Mouse (Mus musculus) forebrain, embryonic 15.5 days (tissue): ENCODE results near the gene Adamts14. TPM values are rescaled to one million over a fixed set of nuclear protein-coding genes. Genes with fewer than 3 reads are reported as not detected.

Experiments
- ATAC-seq: fragments of 200-750 bp; cut with Nextera tagmentation; replicated peaks from 2 replicates; pipeline ENCODE4 v1.8.0; 2017; ENCODE audit warnings: mild to moderate bottlenecking, moderate TSS enrichment, moderate library complexity
- H3K27ac ChIP-seq: fragments of 300-500 bp; sonication (generic); replicated peaks from 2 replicates; pipeline ENCODE4 v1.5.1; 2015; ENCODE audit warnings: mild to moderate bottlenecking, inconsistent platforms
- H3K27me3 ChIP-seq: fragments of 300-500 bp; sonication (generic); 2 replicates; pipeline ENCODE4 v1.6.1; 2015; ENCODE audit warnings: inconsistent platforms
- H3K36me3 ChIP-seq: fragments of 300-500 bp; sonication (generic); 2 replicates; pipeline ENCODE4 v1.6.1; 2015; ENCODE audit warnings: mild to moderate bottlenecking, inconsistent platforms
- H3K4me1 ChIP-seq: fragments of 300-500 bp; sonication (generic); 2 replicates; pipeline ENCODE4 v1.6.1; 2015; ENCODE audit warnings: inconsistent platforms
- H3K4me2 ChIP-seq: fragments of 300-500 bp; sonication (generic); replicated peaks from 2 replicates; pipeline ENCODE4 v1.6.1; 2015; ENCODE audit warnings: mild to moderate bottlenecking, inconsistent platforms
- H3K4me3 ChIP-seq: fragments of 300-500 bp; sonication (generic); 2 replicates; pipeline ENCODE4 v1.5.1; 2015; ENCODE audit warnings: mild to moderate bottlenecking, inconsistent platforms
- H3K9ac ChIP-seq: fragments of 300-500 bp; sonication (generic); replicated peaks from 2 replicates; pipeline ENCODE4 v1.6.1; 2015; ENCODE audit warnings: mild to moderate bottlenecking, inconsistent platforms
- H3K9me3 ChIP-seq: fragments of 300-500 bp; sonication (generic); 2 replicates; pipeline ENCODE4 v1.6.1; 2016; ENCODE audit warnings: inconsistent platforms
- WGBS: fragments of 180-500 bp; shearing (Covaris S2); methylation state at CpG from one replicate; pipeline ENCODE4 v1.1.7; 2015; ENCODE audit warnings: mixed read lengths; 5-methylcytosine and 5-hydroxymethylcytosine counted together
- polyA plus RNA-seq: library from polyadenylated mRNA; unstranded; fragments of >200 nt; fragmentation: Nextera tagmentation; extraction: Ambion mirVana; gene quantifications from 2 replicates; pipeline ENCODE4 v1.2.1, GENCODE M21; 2015

Gene Adamts14
- polyA plus RNA-seq, 1 experiment from 2014 or later = 0.13 TPM

DNA sequence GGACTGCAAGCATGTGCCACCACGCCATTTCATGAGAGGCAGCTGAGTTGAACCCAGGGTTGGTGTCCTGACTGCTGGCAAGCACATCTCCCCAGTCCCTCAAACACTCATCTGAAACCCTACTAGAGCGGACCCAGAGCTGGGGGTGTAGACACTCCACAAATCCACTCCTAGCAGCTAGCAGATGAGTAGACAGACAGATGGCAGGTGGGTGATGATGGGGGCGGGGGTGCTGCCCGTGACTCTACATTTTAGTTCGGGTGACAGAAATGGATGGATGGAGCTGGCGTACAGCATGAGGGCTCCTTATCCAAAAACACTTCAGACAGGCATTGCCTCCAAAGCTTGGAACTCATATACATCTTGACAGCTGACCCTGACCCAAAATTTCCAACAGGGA is 26.9 kb downstream of the Adamts14 start:
- H3K9ac ChIP-seq = no peak overlapping the region
- WGBS = 87% methylated on average over 6 of the region's 6 CpGs
- H3K4me3 ChIP-seq = no peak overlapping the region
- no peak for ATAC-seq
- no peaks in the 10 kb centered on the region for H3K27me3 ChIP-seq
- H3K36me3 ChIP-seq = no peaks in the 10 kb centered on the region
- no peak overlapping the region for H3K27ac ChIP-seq
- H3K4me2 ChIP-seq = no peak overlapping the region
- no peaks in the 10 kb centered on the region for H3K9me3 ChIP-seq
- 0 out of 2 replicates have a peak, but pooled peaks cover 3% of the 10 kb centered on the region for H3K4me1 ChIP-seq

DNA sequence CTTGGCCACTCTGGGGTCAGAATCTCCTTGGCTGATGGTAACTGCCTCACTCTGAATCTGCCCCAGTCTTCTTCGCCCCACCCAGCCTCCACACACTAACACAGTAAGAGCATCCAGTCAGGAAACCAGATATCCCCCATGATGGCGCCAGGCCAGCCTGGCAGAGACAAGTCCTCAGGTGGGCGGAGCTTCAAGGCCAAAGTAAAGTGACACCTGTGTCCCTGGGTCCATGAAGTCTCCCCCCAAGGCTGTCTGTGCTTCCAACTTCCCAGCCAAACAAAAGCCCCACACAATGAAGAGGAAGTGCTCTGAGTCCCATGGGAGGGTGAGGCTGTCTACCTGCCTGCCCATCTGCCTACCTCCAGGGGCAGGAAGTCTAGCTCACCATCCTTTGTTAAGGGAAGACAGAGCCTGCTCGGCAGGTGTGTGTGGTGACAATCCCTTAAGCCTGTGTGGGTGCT is 31.2 kb downstream of the Adamts14 start:
- Histone ChIP-seq H3K4me3 (no peak overlapping the region), H3K9ac (no peak overlapping the region), H3K4me1 (no peaks in the 10 kb centered on the region), H3K27ac (no peak overlapping the region), H3K9me3 (no peaks in the 10 kb centered on the region), H3K36me3 (no peaks in the 10 kb centered on the region), H3K4me2 (no peak overlapping the region), H3K27me3 (no peaks in the 10 kb centered on the region)
- ATAC-seq = no peak
- 61% methylated on average over 4 of the region's 4 CpGs for WGBS

DNA sequence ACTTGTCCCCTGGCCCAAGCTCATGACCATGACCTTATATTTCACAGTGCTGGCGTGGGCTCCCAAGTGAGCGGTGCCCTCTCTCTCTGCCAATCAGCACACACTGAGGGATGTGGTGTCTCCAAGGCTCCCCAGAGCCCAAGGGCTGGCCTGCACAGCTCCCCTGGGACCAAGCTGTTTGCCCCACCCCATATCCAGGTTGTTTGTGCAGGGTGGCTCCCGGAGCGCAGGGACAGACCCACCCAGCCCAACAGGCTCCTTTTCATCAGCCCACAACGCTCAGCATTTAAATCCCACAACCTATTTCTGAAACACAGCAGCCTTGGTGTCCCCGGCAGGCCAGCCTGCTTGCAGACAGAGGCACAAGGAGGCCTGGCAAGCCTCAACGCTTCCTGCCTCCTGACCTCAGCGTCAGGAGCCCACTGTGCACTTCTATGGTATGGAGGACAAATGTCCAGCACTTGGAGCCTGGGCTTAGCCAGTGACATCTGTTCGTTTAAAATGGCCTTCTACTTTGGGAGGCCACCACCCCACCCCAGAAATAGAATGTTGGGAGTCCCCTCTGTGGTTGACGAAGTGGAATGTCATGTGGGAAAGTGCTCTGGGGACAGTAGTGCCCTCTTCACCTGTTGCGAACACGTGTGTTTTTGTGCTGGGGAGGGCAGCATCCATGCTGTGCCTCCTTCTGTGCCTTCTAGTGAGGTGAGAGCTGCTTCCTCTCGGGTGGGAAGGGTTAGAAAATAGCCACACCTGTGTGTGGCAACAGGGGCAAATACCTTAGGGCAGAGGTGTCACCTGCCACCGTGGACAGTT is 32.9 kb downstream of the Adamts14 start:
- Histone ChIP-seq H3K4me1 (no peaks in the 10 kb centered on the region), H3K27me3 (no peaks in the 10 kb centered on the region), H3K36me3 (no peaks in the 10 kb centered on the region), H3K27ac (no peak overlapping the region), H3K9me3 (no peaks in the 10 kb centered on the region), H3K4me2 (no peak overlapping the region), H3K4me3 (no peak overlapping the region), H3K9ac (no peak overlapping the region)
- WGBS = 77% methylated on average over 14 of the region's 14 CpGs
- no peak for ATAC-seq

DNA sequence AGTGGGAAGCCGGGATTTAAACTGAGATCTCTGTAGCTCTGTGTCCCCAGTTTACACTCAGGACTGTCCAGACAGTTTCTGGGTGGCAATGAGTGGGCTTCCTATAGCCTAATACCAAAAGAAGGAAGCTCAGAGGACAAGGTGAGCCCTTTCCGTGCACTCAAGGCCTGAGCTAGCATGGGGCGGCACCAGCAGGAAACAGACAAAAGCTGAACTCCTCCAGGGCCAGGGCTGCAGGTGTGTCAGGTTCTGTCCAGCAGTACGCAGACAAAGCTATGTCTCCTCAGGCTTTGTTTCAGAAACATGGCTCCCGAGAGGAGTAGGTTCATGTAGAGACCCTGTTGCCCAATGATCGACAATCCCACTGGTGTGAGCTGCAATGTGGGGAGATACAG is 35.9 kb downstream of the Adamts14 start:
- no peak overlapping the region for H3K9ac ChIP-seq
- no peak overlapping the region for H3K4me3 ChIP-seq
- no peaks in the 10 kb centered on the region for H3K4me1 ChIP-seq
- 74% methylated on average over 6 of the region's 6 CpGs for WGBS
- no peak overlapping the region for H3K4me2 ChIP-seq
- H3K27ac ChIP-seq = no peak overlapping the region
- ATAC-seq = no peak
- no peaks in the 10 kb centered on the region for H3K36me3 ChIP-seq
- H3K27me3 ChIP-seq = no peaks in the 10 kb centered on the region
- no peaks in the 10 kb centered on the region for H3K9me3 ChIP-seq

DNA sequence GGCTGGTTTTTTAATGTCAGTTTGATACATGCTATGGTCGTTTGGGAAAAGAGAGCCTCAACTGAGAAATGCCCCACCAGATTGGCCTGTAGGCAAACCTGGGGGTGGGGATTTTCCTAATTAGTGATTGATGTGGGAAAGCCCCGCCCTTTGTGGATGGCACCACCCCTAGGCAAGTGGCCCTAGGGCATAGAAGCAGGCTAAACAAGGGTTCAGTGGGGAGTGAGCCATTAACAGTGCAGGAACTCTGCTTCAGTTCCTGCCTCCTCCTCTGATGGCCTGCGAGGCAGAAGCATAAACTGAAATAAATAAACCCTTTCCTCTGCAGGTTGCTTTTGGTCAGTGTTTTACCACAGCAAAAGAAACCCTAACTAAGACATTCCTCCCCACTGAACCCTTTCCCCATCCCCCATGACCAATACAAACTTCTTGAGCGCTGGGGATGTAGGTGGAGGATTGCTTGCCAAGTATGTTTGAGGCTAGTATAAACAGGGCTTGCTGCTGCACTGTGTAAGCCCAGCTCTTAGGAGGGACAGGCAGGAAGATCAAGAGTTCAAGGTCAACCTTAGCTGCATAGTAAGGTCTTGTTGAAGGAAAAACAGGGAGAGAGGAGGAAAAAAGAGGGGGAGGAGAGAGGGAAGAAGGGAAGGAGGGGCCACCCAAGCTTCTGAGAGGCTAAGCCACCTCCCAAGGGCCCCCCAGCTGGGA is 36.4 kb downstream of the Adamts14 start:
- Histone ChIP-seq H3K27me3 (no peaks in the 10 kb centered on the region), H3K4me1 (no peaks in the 10 kb centered on the region), H3K27ac (no peak overlapping the region), H3K4me3 (no peak overlapping the region), H3K9me3 (no peaks in the 10 kb centered on the region), H3K36me3 (no peaks in the 10 kb centered on the region), H3K4me2 (no peak overlapping the region), H3K9ac (no peak overlapping the region)
- no peak for ATAC-seq
- 54% methylated on average over 4 of the region's 4 CpGs for WGBS

DNA sequence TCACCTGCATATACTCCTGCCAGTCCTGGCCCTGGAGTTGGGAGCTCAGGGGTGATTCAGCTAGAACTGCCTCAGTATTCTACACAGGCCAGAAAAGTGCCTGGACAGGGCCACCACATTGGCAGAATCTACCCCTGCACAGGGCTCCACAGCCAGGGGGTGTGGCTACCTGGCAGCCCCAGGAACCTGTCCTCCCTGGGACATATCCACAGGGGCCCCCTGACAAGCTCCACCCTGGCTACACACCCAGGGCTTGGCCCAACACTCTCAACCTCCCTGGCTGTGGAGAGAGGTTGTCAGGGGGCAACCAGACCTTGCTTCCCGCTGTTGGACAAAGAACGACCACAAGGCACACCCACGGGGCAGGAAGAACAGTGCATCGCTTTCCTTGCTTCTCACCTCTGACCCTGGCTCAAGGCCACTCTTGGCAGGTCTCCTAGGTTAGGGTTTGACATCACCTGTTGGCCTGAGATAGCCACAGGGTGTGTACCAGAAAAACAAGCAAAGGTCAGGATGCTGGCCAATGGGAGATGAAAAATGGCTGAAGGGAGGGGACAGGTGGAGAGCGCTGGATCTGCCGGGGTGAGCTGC is 37.5 kb downstream of the Adamts14 start:
- ATAC-seq = no peak
- 92% methylated on average over 6 of the region's 6 CpGs for WGBS
- no peaks in the 10 kb centered on the region for H3K36me3 ChIP-seq
- H3K9ac ChIP-seq = no peak overlapping the region
- no peaks in the 10 kb centered on the region for H3K9me3 ChIP-seq
- no peak overlapping the region for H3K27ac ChIP-seq
- H3K4me3 ChIP-seq = no peak overlapping the region
- no peak overlapping the region for H3K4me2 ChIP-seq
- H3K27me3 ChIP-seq = no peaks in the 10 kb centered on the region
- H3K4me1 ChIP-seq = no peaks in the 10 kb centered on the region

DNA sequence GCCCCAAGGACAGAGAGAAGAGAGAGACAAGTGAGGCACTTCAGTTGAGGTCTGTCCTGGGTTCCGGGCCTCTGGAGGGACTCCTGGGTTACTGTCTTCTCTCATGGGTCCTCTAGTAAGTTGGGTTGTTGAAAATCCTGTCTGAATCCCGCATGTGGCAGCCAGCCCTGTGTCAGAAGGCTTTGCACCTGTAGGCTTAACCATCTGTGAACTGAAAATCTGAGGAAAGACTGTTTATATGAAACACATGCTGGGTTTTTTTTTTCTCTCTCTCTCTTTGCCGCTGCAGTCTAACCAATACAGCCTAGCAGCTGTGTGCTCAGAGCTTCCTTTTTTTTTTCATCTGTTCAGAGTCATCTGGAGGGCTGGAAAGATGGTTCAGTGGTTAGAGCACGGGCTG is 38.9 kb downstream of the Adamts14 start:
- H3K36me3 ChIP-seq = no peaks in the 10 kb centered on the region
- H3K9ac ChIP-seq = no peak overlapping the region
- no peaks in the 10 kb centered on the region for H3K4me1 ChIP-seq
- WGBS = 77% methylated on average over 4 of the region's 4 CpGs
- H3K4me3 ChIP-seq = no peak overlapping the region
- H3K9me3 ChIP-seq = no peaks in the 10 kb centered on the region
- no peak overlapping the region for H3K27ac ChIP-seq
- H3K4me2 ChIP-seq = no peak overlapping the region
- ATAC-seq = no peak
- H3K27me3 ChIP-seq = no peaks in the 10 kb centered on the region

DNA sequence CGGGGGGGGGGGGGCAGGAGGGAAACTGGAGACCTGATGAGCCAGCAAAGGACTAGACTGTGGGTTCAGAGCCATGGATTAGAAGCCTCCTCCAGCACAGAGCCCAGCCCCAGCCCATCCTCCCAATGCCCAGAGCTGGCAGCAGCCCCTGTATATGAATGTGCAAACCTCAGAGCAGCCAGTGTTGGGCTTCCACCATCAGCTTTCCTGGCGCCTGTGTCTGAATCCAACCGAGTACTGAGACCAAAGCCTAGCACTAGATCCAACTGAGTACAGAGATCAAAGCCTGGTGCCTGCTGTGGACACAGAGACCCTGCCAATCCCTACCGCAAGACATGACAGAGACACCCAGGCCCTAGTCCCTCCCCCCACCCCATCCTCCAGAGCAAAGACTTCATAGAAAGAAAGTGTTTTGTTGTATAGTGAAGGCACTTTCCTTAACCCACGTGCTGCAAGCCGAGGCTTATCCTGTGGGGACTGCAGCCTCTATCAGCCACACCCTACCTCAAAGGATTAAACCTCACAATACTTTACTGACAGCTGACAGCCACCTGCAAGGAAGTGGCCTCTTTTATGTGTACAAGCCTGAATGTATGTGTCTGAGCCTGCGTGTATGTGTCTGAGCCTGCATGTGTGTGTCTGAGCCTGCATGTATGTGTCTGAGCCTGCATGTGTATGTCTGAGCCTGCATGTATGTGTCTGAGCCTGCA is 40.2 kb downstream of the Adamts14 start:
- no peaks in the 10 kb centered on the region for H3K9me3 ChIP-seq
- no peak overlapping the region for H3K4me2 ChIP-seq
- H3K27me3 ChIP-seq = no peaks in the 10 kb centered on the region
- no peak overlapping the region for H3K4me3 ChIP-seq
- H3K36me3 ChIP-seq = no peaks in the 10 kb centered on the region
- no peaks in the 10 kb centered on the region for H3K4me1 ChIP-seq
- H3K9ac ChIP-seq = no peak overlapping the region
- 24% methylated on average over 7 of the region's 7 CpGs for WGBS
- H3K27ac ChIP-seq = no peak overlapping the region
- peak; percentile 57; the same call in 1 of the 2 replicates for ATAC-seq

DNA sequence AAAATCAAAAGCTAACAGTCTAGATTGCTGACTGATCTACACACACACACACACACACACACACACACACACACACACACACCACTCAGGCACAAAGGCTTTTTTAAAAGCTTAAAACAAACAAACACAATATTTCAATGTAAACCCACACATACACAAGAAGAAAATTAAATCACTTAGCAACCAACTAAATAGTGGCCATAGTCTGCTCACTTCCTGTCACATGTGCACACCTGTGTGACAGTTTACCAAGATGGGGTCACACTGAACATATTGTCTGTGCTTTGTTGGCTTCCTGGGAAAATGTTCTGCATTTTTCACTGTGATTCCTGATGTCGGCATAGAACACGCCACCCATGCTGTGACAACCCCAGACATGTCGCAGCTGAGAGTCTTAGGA is 41.5 kb downstream of the Adamts14 start:
- no peak for ATAC-seq
- no peaks in the 10 kb centered on the region for H3K4me1 ChIP-seq

DNA sequence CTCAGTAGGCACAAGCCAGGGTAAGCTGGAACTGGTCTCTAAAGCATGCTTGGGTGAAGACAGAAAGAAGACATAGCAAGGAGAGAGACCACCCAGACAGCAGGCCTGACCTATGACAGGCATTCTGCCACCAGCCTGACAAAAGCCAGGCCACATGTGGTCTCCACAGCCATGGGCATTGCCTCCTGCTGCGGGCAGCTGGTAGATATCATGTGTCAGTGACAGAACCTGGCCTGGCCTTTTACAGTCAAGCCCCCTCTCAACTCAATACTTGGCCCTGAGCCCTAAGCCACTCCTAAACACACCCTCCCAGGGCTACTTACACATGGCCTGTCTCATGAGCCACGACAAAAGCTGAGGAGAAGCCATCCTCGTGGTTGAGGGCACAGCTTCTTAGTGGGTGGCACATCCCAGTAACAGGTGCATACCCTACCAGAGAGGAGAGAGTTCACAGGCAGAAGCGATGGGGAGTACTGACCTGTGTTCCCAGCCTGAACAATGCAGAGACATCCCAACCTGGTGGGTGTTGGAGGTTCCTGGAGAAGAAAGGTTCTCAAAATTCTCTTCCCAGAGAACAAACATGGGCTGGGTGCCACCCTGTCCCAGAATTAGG is 46.3 kb downstream of the Adamts14 start:
- Histone ChIP-seq H3K4me2 (no peak overlapping the region), H3K27me3 (no peaks in the 10 kb centered on the region), H3K9ac (no peak overlapping the region), H3K4me1 (no peaks in the 10 kb centered on the region), H3K27ac (no peak overlapping the region), H3K36me3 (no peaks in the 10 kb centered on the region), H3K4me3 (no peak overlapping the region), H3K9me3 (no peaks in the 10 kb centered on the region)
- ATAC-seq = no peak
- WGBS = 66% methylated on average over 4 of the region's 4 CpGs

More for the DNA sequence above, 41.5 kb downstream of the Adamts14 start:
- H3K27ac ChIP-seq = no peak overlapping the region
- no peak overlapping the region for H3K4me2 ChIP-seq
- no peak overlapping the region for H3K9ac ChIP-seq
- no peaks in the 10 kb centered on the region for H3K27me3 ChIP-seq
- H3K4me3 ChIP-seq = no peak overlapping the region
- H3K36me3 ChIP-seq = no peaks in the 10 kb centered on the region
- no peaks in the 10 kb centered on the region for H3K9me3 ChIP-seq
- WGBS = 78% methylated on average over 3 of the region's 3 CpGs

DNA sequence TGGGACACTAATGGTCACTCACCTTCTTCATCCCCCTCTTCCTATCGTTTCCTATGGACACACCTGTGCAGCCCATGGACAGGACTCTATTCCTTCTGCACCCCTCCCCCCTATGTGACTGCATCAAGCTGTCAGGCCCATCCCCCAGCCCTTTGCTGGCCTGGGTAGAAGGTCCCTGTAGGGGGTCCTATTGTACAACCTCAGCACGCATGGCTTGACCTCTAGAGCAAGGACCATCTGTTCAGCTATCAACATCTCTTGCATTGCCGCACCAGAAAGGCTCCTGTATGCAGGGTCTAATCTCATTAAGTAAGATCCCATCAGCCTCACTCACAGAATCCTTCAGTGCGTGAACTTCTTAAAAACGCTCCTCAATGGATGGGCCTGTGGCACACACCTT is 47.5 kb downstream of the Adamts14 start:
- no peak for ATAC-seq
- Histone ChIP-seq H3K4me3 (no peak overlapping the region), H3K9me3 (no peaks in the 10 kb centered on the region), H3K4me1 (no peaks in the 10 kb centered on the region), H3K4me2 (no peak overlapping the region), H3K36me3 (no peaks in the 10 kb centered on the region), H3K27ac (no peak overlapping the region), H3K27me3 (no peaks in the 10 kb centered on the region), H3K9ac (no peak overlapping the region)
- 59% methylated on average over 5 of the region's 5 CpGs for WGBS
